Mouse (Mus musculus): Measurements from ENCODE around the gene Tnfaip8l1. TPM values are rescaled to one million over a fixed set of nuclear protein-coding genes. Genes with fewer than 3 reads are reported as not detected.
A peak's percentile ranks its signal among the peaks of the same experiment; 100 is the strongest.

The Tnfaip8l1 gene
- polyA plus RNA-seq, 1 experiment from 2014 or later, result 12.7 TPM

- Histone ChIP-seq H3K27me3 (replicated peaks; ENCODE audit: control insufficient read depth, insufficient read depth, low read length) (no peaks in the 10 kb centered on the region), H3K4me3 (ENCODE audit: low read length) (no peak overlapping the region), H3K27ac (ENCODE audit: low read length) (no peak overlapping the region), H3K4me2 (ENCODE audit: low read depth, low read length) (0 out of 2 replicates have a peak overlapping the region, but pooled peaks have one; percentile 65), H3K9ac (ENCODE audit: low read depth, low read length) (no peak overlapping the region), H3K9me3 (ENCODE audit: control insufficient read depth, low read length) (no peaks in the 10 kb centered on the region), H3K36me3 (ENCODE audit: control insufficient read depth, insufficient read depth, low read length) (no peaks in the 10 kb centered on the region; the same call in 1 of the 2 replicates), H3K4me1 (ENCODE audit: control insufficient read depth, insufficient read depth, low read length) (peaks cover 16% of the 10 kb centered on the region)
- WGBS, result 50% methylated on average over 3 of the region's 3 CpGs
- ATAC-seq, result no peak
Measured at GRCm38 (mm10) chr17:56219805-56220204, 57.5 kb downstream of the Tnfaip8l1 start.

Small RNA genes within 50 kb of the gene (microRNA-seq; reads per million reads assigned to microRNA genes)
- not detected for gene Gm44397

Other genes starting within 250 kb of the Tnfaip8l1 start
- 4.1 and 4.4 TPM in 2 replicates for gene Zfp119b, start 213.0 kb upstream of the Tnfaip8l1 start, polyA plus RNA-seq (2015; fragmentation: Nextera tagmentation; extraction: Ambion mirVana)
- 2.6 and 2.9 TPM in 2 replicates for gene Ebi3, start 209.8 kb upstream of the Tnfaip8l1 start, polyA plus RNA-seq (2015; fragmentation: Nextera tagmentation; extraction: Ambion mirVana)
- gene Yju2, start 203.4 kb upstream of the Tnfaip8l1 start, polyA plus RNA-seq (2015; fragmentation: Nextera tagmentation; extraction: Ambion mirVana), result 19.7 and 21.5 TPM in 2 replicates
- 8.6 and 9.0 TPM in 2 replicates for gene Shd, start 192.0 kb upstream of the Tnfaip8l1 start, polyA plus RNA-seq (2015; fragmentation: Nextera tagmentation; extraction: Ambion mirVana)
- gene Fsd1, start 176.0 kb upstream of the Tnfaip8l1 start, polyA plus RNA-seq (2015; fragmentation: Nextera tagmentation; extraction: Ambion mirVana), result 8.4 and 9.7 TPM in 2 replicates
- gene Stap2, start 156.9 kb upstream of the Tnfaip8l1 start, polyA plus RNA-seq (2015; fragmentation: Nextera tagmentation; extraction: Ambion mirVana), result 65.6 and 79.6 TPM in 2 replicates
- 77.5 and 80.8 TPM in 2 replicates for gene Mpnd, start 156.8 kb upstream of the Tnfaip8l1 start, polyA plus RNA-seq (2015; fragmentation: Nextera tagmentation; extraction: Ambion mirVana)
- gene Sh3gl1, start 125.8 kb upstream of the Tnfaip8l1 start, polyA plus RNA-seq (2015; fragmentation: Nextera tagmentation; extraction: Ambion mirVana), result 120 and 131 TPM in 2 replicates
- gene Chaf1a, start 122.0 kb upstream of the Tnfaip8l1 start, polyA plus RNA-seq (2015; fragmentation: Nextera tagmentation; extraction: Ambion mirVana), result 15.6 and 16.7 TPM in 2 replicates
- gene Ubxn6, start 87.4 kb upstream of the Tnfaip8l1 start, polyA plus RNA-seq (2015; fragmentation: Nextera tagmentation; extraction: Ambion mirVana), result 31.6 and 34.3 TPM in 2 replicates
- 69.3 and 75.0 TPM in 2 replicates for gene Hdgfl2, start 82.8 kb upstream of the Tnfaip8l1 start, polyA plus RNA-seq (2015; fragmentation: Nextera tagmentation; extraction: Ambion mirVana)
- 0.11 and 0.23 TPM in 2 replicates for gene Plin4, start 52.7 kb upstream of the Tnfaip8l1 start, polyA plus RNA-seq (2015; fragmentation: Nextera tagmentation; extraction: Ambion mirVana)
- 0.48 and 0.57 TPM in 2 replicates for gene Plin5, start 44.9 kb upstream of the Tnfaip8l1 start, polyA plus RNA-seq (2015; fragmentation: Nextera tagmentation; extraction: Ambion mirVana)
- 0.47 and 0.57 TPM in 2 replicates for gene Lrg1, start 40.5 kb upstream of the Tnfaip8l1 start, polyA plus RNA-seq (2015; fragmentation: Nextera tagmentation; extraction: Ambion mirVana)
- gene Sema6b, start 22.1 kb upstream of the Tnfaip8l1 start, polyA plus RNA-seq (2015; fragmentation: Nextera tagmentation; extraction: Ambion mirVana), result 0.81 and 0.99 TPM in 2 replicates
- gene Mydgf, start 21.4 kb downstream of the Tnfaip8l1 start, polyA plus RNA-seq (2015; fragmentation: Nextera tagmentation; extraction: Ambion mirVana), result 119 and 121 TPM in 2 replicates
- gene Dpp9, start 56.4 kb downstream of the Tnfaip8l1 start, polyA plus RNA-seq (2015; fragmentation: Nextera tagmentation; extraction: Ambion mirVana), result 33.5 and 35.1 TPM in 2 replicates
- gene Fem1a, start 94.3 kb downstream of the Tnfaip8l1 start, polyA plus RNA-seq (2015; fragmentation: Nextera tagmentation; extraction: Ambion mirVana), result 11.7 and 12.8 TPM in 2 replicates
- 16.4 and 19.4 TPM in 2 replicates for gene Ticam1, start 114.3 kb downstream of the Tnfaip8l1 start, polyA plus RNA-seq (2015; fragmentation: Nextera tagmentation; extraction: Ambion mirVana)
- 287 and 364 TPM in 2 replicates for gene Plin3, start 130.4 kb downstream of the Tnfaip8l1 start, polyA plus RNA-seq (2015; fragmentation: Nextera tagmentation; extraction: Ambion mirVana)
- gene Arrdc5, start 137.8 kb downstream of the Tnfaip8l1 start, polyA plus RNA-seq (2015; fragmentation: Nextera tagmentation; extraction: Ambion mirVana), result not detected in 2 replicates
- 103 and 114 TPM in 2 replicates for gene Uhrf1, start 140.8 kb downstream of the Tnfaip8l1 start, polyA plus RNA-seq (2015; fragmentation: Nextera tagmentation; extraction: Ambion mirVana)
- 21.3 and 22.5 TPM in 2 replicates for gene Kdm4b, start 163.6 kb downstream of the Tnfaip8l1 start, polyA plus RNA-seq (2015; fragmentation: Nextera tagmentation; extraction: Ambion mirVana)

Data from intestine, embryonic 16.5 days (tissue).